Mouse (Mus musculus): ENCODE measurements around the gene Prss8.
"Not testable (repeated sequence)": the region's sequence is repeated elsewhere in the genome, so short reads cannot be mapped to it uniquely, and the experiment has no call there.

The Prss8 gene

DNA sequence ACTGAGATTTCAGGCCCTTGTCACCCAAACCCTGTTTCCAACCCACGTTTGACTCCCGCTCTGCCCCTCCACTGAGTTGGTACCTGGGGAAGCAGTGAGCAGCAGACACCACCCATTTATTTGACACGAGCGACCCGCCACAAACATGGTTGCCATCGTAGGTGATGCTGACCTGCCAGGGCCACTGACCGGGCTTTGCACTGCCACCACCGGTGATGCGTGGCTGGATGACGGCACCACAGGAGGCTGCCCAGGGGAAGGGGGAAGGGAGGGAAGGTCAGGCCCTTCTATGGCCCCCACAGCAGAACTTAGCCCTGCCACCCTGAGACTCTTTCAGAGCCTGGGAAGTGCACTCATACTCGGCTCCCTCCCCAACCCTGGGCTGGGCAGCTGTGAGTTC lies 2.2 kb downstream of the Prss8 start:
- no peak for DNase-seq

DNA sequence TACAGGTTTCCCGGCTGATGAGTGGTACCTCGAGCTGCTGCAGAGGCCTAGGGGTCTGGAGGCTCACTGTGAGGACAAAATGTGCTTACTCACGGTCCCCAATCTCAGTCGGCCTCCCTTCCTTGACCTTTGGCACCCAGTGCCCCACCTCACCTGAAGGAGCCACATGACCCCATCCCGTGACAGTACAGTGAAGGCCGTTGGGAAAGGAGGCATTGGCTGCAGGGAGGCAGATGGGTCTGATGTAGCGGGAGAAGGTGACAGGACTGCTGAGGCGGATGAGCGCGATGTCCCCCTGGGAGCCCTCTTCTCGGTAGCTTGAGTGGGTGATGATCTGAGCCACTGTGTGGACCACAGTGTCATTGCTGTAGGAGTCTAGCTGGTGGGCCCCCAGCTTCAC lies 3.1 kb downstream of the Prss8 start:
- peak; percentile 56 for DNase-seq

DNA sequence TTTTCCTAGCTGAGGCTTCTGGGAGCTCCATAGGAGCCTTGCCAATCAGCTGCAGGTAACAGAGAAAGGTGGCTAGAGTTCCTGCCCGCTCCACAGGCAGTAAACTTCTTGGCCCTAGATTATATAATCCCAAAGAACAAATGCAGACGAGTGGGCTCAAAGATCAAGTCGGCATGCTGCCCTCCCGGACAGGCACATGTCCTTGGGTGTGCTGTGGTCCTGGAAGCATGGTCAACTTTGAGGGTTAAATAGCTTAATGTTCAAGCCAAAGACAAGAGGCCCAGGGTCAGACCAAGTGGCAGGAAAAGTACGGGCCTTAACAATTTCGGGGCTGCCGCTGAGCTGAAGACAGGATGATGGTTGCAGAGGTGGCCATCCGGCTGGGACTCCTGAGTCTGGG lies 3.8 kb downstream of the Prss8 start:
- DNase-seq: peak; percentile 67

DNA sequence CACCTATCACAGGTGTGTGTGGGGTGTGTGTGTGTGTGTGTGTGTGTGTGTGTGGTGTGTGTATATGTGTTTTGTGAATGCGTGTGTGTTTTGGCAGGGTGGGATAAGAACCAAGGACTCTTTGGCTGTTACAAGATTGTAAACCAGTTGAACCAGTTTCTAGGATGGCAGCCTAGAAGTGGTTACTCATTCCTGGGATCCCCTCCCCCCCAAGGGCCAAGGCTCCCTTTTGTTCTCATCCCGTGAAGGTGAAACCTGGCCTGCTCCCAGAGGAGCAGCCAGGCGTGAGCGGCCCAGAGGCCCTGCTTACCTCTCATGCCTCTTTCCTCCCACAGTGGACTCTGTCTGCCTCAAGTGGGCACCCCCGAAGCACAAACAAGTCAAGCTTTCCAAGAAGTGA lies 4.7 kb downstream of the Prss8 start:
- peak; percentile 89 for DNase-seq

DNA sequence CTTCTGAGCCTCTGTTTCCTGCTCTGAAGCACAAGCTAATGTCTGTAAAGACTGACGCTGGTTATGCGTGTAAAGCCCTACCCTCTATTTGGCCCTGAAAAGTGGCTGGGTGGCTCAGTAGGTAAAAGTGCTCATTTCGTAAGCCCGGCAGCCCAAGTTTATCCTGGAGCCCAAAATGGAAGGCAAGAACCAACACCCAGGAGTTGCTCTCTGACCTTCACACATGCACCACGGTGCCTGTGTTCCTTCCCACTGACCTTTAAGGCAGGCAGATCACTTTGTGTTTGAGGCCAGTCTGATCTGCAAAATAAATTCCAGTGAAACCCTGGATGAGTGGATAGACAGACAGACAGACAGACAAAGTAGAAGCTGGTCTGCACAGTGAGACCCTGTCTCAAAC lies 6.2 kb downstream of the Prss8 start:
- DNase-seq: no peak

DNA sequence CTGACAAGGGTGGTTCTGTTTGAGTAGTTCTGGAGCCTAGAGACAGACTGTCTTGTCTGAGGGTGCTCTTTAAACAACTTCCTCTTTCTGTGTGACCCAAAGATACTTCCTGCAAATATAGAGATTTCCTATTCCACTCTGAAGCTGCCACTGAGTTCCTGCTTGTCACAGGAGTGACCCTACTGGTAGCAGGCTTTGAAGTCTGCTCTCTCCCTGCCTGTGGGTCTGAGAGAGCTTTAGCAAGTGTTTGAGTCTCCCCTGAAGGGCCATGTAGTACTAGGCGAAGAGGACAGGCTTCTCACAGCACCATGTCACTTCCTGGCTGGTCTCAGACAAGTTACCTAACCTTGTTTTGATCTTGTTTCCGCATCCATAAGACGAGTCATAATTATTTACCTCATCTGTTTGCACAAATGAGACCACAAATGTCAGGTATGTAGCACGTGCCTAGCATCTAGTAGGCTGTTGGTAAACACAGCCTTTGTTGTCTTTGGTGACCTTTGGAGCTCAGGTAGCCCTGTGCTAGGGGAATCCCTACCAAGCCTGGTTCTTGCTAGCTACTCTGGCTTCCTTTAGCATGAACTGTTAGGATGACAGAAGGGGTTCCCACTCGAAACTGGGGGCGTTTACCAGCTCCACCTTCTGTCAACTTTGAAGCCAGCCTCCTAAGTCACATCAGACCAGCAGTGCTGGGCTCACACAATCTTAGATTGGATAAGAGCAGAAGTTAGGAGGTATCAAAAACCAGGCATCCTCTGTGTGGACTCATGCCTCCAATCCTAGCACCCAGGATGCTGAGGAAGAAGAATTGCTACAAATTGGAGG lies 7.2 kb downstream of the Prss8 start:
- DNase-seq: no peak

DNA sequence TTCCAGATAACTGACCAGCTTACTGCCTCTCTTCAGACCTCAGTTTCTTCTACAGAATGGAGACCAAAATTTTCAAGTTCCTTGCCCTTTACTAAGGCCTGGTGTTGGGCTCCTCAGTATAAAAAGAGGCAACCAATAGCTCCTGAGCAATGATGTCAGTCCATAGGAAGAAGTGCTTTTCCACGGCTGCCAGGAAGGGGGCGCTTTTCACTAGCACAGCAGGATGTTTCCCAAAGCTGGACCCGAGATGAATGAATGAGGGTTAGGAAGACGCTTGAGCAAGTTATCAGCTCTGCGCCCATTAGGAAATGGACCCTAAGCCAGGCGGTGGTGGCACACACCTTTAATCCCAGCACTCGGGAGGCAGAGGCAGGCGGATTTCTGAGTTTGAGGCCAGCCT lies 8.4 kb downstream of the Prss8 start:
- DNase-seq: peak; percentile 65

DNA sequence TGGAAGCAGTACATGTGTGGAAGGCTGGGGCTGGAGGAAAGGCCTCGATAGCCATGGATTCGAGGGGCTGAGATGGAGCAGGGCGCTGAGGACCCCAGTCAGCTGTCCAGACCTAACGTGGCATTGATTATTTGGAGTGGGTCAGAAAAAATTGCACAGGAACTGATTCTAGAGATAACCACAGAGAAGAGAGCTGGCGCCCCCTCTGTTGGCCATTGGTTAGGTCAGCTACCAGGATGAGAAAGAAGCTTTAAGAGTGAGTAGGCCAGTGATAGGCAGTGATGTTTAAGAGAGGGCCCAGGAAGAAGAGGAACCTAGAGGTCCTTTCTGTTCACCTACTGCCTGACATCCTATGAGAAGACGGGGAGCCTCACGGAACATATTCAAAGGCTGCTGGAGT lies 10.6 kb downstream of the Prss8 start:
- peak; percentile 63 for DNase-seq

DNA sequence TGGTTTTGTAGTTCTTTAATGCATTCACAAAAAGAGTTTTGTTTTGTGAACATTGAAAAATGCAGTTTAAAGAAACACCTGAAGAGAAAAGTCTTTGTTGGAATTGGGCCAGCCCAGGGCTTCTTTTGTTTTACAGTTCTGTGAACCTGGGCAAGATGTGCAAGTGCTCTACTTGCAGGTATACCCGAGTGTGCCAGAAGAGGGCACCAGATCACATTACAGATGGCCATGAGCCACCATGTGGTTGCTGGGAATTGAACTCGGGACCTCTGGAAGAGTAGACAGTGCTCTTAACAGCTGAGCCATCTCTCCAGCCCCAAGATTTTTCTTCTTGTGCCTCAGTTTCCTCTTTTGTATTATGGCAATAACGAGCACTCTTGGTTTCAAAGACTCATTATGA lies 11.7 kb downstream of the Prss8 start:
- DNase-seq: peak; percentile 81

DNA sequence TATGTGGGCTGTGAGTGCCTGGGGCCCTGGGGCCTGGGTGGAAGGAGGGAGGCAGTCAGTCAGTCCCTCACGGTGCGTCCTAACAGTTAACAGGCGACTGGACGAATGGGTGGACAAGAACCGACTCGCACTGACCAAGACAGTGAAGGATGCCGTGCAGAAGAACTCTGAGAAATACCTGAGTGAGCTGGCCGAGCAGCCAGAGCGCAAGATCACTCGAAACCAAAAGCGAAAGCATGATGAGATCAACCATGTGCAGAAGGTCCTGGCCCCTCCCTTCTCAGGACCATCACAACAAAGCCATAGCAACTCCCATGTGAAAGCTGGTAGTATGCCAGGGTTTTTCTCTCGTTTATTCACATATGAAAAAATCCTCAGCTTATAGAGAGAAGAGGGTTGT lies 14.6 kb downstream of the Prss8 start:
- DNase-seq: no peak

DNA sequence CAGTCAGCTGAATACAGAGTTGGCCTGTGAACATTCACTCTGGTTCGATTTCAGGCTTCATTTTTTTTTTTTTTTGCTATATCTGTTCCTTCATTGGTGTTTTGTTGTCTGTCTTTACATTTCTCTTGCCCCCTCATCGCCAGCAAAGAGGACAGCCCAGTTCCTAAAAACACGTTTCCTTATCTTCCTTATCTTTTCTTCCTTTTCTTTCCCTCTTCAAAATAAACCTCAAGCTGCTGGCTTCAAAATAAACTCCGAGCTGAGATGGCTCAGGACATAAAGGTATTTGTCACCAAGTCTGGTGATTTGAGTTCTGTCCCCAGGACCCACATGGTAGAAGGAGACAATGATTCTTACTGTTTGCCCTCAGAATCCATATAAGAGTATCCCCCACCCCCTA lies 17.0 kb downstream of the Prss8 start:
- DNase-seq: no peak

DNA sequence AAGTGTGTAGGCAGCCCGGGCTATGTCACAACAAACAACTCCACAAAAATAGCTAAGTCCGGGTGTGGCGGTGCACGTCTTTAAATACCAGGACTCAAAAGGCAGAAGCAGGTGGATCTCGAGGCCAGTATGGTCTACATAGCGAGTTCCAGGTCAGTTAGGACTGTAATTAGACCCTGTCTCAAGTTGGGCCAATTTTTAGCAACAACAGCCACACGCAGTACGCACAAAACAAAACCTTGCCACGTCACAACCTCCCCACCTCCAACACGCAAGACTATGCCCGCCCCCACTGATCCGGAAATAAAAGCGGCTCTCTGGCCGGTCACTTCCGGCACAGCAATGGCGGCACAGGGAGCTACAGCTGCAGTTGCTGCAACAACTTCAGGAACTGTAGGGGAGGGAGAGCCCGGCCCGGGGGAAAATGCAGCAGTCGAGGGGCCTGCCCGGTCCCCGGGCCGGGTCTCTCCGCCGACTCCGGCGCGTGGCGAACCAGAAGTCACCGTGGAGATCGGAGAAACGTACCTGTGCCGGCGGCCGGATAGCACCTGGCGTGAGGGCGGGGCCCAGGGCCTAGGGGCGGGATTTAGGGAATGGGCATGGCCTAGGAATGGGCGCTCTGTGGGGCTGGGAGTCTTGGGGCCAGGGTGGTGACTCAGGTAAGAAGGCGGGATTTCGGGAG lies 17.6 kb downstream of the Prss8 start, which contains the start of gene Kat8:
Kat8 (plus strand) TSS at position 327 of the 682 bp plus-strand sequence.
- DNase-seq: peak; percentile 95

DNA sequence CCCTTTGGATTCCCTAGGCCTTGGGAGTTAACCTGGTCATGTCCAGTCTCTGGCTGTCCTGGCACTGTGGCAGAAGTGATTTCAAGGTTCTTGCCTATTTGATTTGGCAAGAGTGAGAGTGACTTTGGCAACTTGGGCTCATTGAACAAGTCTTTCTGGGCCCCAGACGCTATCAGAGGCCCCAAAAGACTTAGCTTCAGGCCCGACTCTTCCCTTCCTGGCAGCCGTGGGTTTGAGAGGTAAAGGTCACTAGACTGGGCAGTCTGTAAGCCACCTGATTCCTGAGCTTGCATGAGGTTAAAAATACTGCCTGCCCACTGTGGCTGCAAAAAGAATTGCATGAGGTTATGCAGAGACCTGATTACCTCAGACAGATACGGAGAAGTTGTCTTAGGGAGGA lies 21.2 kb downstream of the Prss8 start:
- no peak for DNase-seq

DNA sequence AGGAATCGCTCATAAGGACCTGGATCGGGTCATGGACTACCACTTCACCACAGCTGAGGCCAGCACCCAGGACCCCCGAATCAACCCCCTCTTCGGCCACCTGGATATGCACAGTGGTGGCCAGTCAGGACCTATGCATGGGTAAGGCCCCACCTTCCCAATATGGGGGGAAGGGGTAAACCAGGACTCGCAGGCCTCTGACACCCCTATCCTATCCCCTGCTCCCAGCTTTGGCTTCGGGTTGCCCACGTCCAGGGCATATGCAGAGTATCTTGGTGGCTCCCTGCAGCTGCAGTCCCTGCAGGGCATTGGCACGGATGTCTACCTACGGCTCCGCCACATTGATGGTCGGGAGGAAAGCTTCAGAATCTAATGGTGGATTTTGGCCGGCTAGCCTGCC lies 22.0 kb downstream of the Prss8 start:
- DNase-seq: no peak

DNA sequence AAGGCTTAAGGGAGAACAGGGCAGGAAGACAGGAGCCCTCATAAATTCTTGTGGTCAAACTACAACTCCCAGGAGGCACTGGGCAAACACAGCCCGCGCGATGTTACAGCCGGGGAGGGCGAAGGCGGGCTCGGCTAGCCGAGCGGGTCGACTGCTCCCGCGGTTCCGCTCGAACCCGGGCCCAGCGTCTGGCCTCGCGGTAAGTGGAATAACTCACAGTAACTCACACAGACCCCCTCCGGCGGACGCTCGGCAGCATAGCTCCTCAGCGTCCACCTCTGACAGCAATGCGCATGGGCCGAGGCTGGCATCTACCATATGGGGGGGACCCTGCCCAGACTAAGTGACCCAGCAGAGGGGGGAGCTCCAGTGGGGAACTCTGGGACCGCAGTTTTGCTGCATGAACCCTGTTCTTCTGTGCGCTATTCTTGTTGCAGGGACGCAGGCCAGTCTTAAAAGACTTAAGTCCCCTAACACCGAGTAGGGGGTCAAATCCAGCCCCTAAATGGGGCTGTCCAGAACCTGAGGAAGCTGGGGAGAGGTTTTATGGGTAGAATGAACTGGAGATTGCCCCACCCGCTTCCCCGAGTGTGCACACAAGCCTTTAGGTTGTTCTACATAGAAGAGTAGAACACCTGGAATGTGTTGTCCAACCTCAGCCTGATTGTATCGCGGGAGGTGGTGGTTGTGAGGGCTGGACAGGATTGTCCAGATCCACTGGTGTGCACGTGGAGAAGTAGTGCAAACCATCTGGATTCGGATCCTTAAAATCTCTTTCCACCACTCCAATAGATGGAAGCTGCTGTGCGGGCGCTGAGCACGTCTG lies 25.7 kb downstream of the Prss8 start, which contains the start of gene Bckdk:
Bckdk (plus strand) TSS at position 112 of the 826 bp plus-strand sequence.
- peak; percentile 88 for DNase-seq

DNA sequence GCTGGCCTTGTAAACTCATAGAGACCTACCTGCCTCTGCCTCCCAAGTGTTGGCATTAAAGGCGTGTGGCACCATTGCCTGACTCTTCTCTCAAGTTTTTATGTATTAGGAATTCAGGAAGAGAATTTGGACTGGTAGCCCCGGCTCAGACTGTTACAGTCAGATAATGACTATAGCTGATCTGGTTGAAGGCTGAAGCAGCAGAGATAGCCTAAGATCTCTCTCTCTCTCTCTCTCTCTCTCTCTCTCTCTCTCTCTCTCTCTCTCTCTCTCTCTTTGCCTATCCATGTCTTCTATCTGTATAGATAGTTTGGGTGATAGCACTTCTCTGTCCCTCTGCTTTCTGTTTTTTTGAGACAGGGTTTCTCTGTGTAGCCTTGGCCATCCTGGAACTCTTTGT lies 28.1 kb downstream of the Prss8 start:
- no peak for DNase-seq

DNA sequence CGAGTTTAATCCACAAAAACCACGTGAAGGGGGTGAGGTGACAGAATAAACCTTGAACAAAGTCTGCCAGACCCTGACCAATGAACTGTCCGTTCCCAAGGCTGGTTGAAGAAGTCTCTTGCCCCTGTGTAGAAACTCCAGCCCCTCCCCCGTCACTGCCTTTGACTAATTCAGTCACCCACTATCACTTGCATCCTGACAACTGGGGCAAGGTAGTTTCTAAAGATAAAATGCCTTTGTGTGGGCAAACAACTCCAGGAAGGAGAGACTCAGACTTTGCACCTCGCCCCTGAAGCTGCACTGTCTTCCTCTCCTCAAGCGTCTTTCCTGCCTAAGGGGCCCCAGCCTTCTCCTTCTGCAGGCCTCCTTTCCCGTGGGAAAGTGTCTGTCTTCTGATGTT lies 29.9 kb downstream of the Prss8 start:
- DNase-seq: no peak

DNA sequence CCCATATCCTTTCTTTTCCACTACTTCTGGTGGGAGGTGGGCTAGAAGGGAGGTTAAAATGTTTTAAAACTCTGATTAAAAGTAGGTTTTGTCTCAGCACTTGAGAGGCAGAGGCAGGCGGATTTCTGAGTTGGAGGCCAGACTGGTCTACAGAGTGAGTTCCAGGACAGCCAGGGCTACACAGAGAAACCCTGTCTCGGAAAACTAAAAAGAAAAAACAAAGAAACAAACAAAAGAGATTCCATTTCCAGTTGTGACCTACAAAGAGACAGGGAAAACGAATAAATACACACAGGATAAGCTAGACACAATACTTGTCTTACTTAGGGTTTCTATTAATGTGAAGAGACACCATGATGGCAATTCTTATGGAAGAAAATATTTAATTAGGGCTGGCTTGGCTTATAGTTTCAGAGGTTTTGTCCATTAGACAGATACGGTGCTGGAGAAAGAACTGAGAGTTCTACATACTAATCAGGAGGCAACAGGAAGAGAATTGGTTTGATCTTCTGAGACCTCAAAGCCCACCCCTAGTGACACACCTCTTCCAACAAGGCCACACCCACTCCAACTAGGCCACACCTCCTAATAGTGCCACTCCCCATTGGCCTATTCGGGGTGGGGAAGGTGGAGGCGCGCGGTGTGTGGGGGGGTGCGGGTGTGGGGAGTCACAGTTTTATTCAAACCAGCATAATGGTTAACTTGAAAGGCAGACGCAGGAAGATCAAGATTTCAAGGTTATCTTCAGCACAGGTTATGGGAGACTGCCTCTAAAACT lies 31.5 kb downstream of the Prss8 start:
- DNase-seq: peak; percentile 52

DNA sequence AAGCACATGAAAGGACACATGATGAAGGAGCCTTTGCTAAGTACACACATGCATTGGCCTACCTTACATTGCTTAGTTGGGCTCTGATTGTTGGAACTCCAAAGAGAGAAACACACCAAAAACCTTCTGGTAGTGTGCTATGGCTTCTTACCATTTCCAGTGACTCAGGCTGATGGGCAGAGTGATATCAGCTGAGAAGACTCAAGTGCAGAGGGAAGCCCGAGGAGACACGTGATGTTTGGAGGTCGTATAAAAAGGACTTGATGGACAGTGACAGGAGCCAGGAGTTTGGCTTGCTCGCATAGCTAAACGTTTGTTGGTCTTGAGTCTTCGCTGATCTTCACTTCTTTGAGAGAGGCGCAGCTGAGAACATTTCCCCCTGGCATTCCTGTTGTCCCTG lies 32.4 kb downstream of the Prss8 start:
- DNase-seq: no peak

DNA sequence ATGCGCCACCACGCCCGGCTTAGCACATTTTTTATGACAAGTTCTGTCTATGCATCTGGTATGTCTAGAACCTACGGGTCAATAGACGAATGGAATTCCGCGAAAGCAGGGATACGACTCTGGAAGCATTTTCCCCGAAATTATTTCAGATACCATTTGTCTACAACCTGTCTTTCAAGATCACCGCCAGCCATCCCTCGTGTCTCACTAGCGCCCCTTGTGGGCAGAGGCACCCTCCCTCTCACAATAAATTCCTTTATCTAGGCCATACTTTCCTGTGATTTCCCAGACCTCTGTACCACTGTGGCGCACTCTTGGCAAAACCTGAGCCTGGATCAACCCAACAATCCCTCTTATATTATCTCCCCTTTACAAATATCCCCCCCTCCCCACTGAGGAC lies 33.5 kb downstream of the Prss8 start:
- DNase-seq: peak; percentile 77

DNA sequence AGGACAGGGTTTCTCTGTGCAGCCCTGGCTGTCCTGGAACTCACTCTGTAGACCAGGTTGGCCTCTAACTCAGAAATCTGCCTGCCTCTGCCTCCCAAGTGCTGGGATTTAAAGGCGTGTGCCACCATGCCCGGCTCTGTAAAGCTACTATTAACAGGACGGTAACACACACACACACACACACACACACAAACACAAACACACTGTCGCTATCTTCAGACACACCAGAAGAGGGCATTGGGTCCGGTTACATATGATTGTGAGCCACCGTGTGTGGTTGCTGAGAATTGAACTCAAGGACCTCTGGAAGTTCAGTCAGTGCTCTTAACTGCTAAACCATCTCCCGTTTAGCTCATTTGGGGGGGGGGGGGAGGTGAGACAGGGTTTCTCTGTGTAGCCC lies 34.0 kb downstream of the Prss8 start:
- DNase-seq: not testable (repeated sequence)

DNA sequence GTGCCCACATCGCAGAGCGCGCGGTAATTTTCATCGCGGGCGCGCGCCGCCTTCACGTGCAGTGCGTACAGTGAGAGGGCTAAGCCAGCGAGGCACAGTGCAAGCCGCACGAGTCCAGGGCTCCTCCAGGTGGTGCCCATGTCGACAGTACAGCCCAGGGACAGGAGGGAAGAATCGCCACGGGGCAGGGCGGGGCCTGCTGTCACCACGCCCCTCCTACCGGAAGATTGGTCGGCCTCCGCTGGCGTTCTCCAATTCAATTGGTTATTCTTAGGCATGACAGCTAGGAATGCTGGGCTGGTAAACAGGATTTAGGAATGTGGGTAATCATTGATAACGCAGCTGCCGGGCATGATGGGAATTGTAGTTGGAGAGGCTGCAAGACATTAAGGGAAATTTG lies 34.5 kb downstream of the Prss8 start, which contains the start of the genes Gm21974 and Vkorc1:
Gm21974 (minus strand) TSS at position 13 of the 400 bp plus-strand sequence.
Vkorc1 (minus strand) TSS at position 176 of the 400 bp plus-strand sequence.
- peak; percentile 98 for DNase-seq
